11 mouse cellular contexts compared by ENCODE assay signal in genomic region chr2:159534951-159535350, GRCm38 (mm10).
A peak's percentile ranks its signal among the peaks of the same experiment; 100 is the strongest.
DNase-seq lines count a peak whose midpoint lies in the region; ATAC-seq and TF ChIP-seq lines count a peak whose summit lies in the region.
"Had no signal": no experiment of that assay in that cellular context is flagged by ENCODE, and none has a peak within 500 bp of the region (broad histone marks: within the 10 kb centered on the region; RNA-seq: fewer than 3 reads in every experiment).

No protein-coding gene starts in this region.

- no peak overlapping the region for H3K4me2 ChIP-seq in forebrain, postnatal 0 days (ENCODE audit: low read depth)
- no peak overlapping the region for H3K4me2 ChIP-seq in forebrain, embryonic 12.5 days
- H3K4me2 ChIP-seq in intestine, postnatal 0 days (replicated peaks; ENCODE audit: low read depth) = no peak overlapping the region

- 69% methylated on average over 2 of the region's 2 CpGs for WGBS in forebrain, postnatal 0 days
- 73% methylated on average over 2 of the region's 2 CpGs for WGBS in forebrain, embryonic 12.5 days
- WGBS in intestine, postnatal 0 days = 44% methylated on average over 2 of the region's 2 CpGs

- H3K9me3 ChIP-seq in forebrain, postnatal 0 days (ENCODE audit: low read length) = no peaks in the 10 kb centered on the region
- no peaks in the 10 kb centered on the region for H3K9me3 ChIP-seq in forebrain, embryonic 12.5 days
- H3K9me3 ChIP-seq in intestine, postnatal 0 days (ENCODE audit: control insufficient read depth) = no peaks in the 10 kb centered on the region

- H3K27me3 ChIP-seq in forebrain, postnatal 0 days (ENCODE audit: insufficient read depth, low read length) = no peaks in the 10 kb centered on the region
- H3K27me3 ChIP-seq in forebrain, embryonic 12.5 days = no peaks in the 10 kb centered on the region
- no peaks in the 10 kb centered on the region for H3K27me3 ChIP-seq in intestine, postnatal 0 days (replicated peaks; ENCODE audit: control insufficient read depth, insufficient read depth, low read length)

- no peak overlapping the region for H3K9ac ChIP-seq in forebrain, postnatal 0 days
- no peak overlapping the region for H3K9ac ChIP-seq in forebrain, embryonic 12.5 days
- no peak overlapping the region for H3K9ac ChIP-seq in intestine, postnatal 0 days (ENCODE audit: low read depth, low read length)

- no peaks in the 10 kb centered on the region for H3K4me1 ChIP-seq in forebrain, postnatal 0 days (ENCODE audit: insufficient read depth)
- H3K4me1 ChIP-seq in forebrain, embryonic 12.5 days = no peaks in the 10 kb centered on the region
- H3K4me1 ChIP-seq in intestine, postnatal 0 days (replicated peaks; ENCODE audit: control insufficient read depth, insufficient read depth, low read length) = no peaks in the 10 kb centered on the region

- TF ChIP-seq CTCF in forebrain, postnatal 0 days (IDR thresholded peaks at IDR 0.05; ENCODE audit: low read depth) = no peak
- no peak for TF ChIP-seq CTCF in gastrocnemius, adult 2 months (IDR thresholded peaks at IDR 0.05)
- TF ChIP-seq CTCF in intestine, postnatal 0 days (IDR thresholded peaks at IDR 0.05; ENCODE audit: low read depth) = no peak

- H3K36me3 ChIP-seq in forebrain, postnatal 0 days (ENCODE audit: insufficient read depth) = no peaks in the 10 kb centered on the region
- H3K36me3 ChIP-seq in forebrain, embryonic 12.5 days (replicated peaks) = no peaks in the 10 kb centered on the region
- H3K36me3 ChIP-seq in intestine, postnatal 0 days (ENCODE audit: control insufficient read depth, insufficient read depth) = no peaks in the 10 kb centered on the region

- DNase-seq in forebrain, postnatal 0 days = peak; percentile 5
- DNase-seq in 3T3-L1 (ENCODE audit: low read depth, low spot score) = peak; percentile 7
- DNase-seq in gastrocnemius, adult 2 months = peak; percentile 86
- DNase-seq in kidney, postnatal 4 days = peak; percentile 62 to 70
- DNase-seq: thymus, postnatal 14 days had no signal

- no peak overlapping the region for H3K4me3 ChIP-seq in forebrain, postnatal 0 days (ENCODE audit: low read depth, low read length)
- H3K4me3 ChIP-seq in forebrain, embryonic 12.5 days (replicated peaks) = no peak overlapping the region
- no peak overlapping the region for H3K4me3 ChIP-seq in gastrocnemius, adult 2 months
- no peak overlapping the region for H3K4me3 ChIP-seq in intestine, postnatal 0 days (ENCODE audit: low read depth, low read length)

- ATAC-seq in forebrain, postnatal 0 days = no peak
- no peak for ATAC-seq in forebrain, embryonic 12.5 days (ENCODE audit: low FRiP score)
- ATAC-seq in intestine, postnatal 0 days = no peak
- no peak for ATAC-seq in inflammation-experienced regulatory T-cells, adult 6 months
- no peak for ATAC-seq in megakaryocyte progenitor cell, adult 5-6 weeks (replicated peaks; ENCODE audit: poor library complexity)

- H3K27ac ChIP-seq in forebrain, postnatal 0 days (ENCODE audit: low read depth, low read length) = no peak overlapping the region
- no peak overlapping the region for H3K27ac ChIP-seq in forebrain, embryonic 12.5 days
- peak overlapping the region; percentile 66 for H3K27ac ChIP-seq in gastrocnemius, adult 2 months
- H3K27ac ChIP-seq in intestine, postnatal 0 days (ENCODE audit: low read depth, low read length) = no peak overlapping the region
- H3K27ac ChIP-seq: kidney, postnatal 0 days; macrophage had no signal

- intact Hi-C loops in gastrocnemius, adult 2 months (cut with DNase I) = no loop called here

Comparison
In these comparisons a context has a peak if more than half of its experiments do, and no peak if none do; other contexts are left out.
1. DNase-seq: peak in every context shown above with its lines; median percentile 86 in gastrocnemius, adult 2 months; 66 in kidney, postnatal 4 days; 7 in 3T3-L1; 5 in forebrain, postnatal 0 days.